Mouse (Mus musculus): ENCODE data around the gene Irs1. TPM values are rescaled to one million over a fixed set of nuclear protein-coding genes. Genes with fewer than 3 reads are reported as not detected.

Gene Irs1
- total and polyA plus RNA-seq, 3 experiments, result 7.2 to 15.6 (median 9.6) TPM

DNA sequence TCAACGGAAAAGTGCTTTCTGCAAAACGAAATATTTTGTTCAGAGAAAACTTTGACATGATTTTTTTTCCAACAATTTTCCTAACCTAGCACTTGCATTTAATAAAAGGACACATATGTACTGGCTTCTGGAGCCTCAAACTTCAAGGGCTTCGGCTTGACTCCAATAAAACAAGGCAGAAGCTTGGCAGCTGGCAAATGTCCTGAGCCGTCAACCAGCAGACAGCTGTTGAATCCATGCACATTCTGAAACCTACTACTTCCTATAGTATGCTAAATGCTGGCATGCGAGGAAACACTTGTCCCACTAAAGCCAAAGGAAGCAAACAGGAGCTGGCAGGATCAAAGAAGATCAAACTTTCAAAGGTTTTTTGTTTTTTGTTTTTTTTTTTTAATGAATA, 33.8 kb downstream of the Irs1 start:
- peak; percentile 30 for DNase-seq

DNA sequence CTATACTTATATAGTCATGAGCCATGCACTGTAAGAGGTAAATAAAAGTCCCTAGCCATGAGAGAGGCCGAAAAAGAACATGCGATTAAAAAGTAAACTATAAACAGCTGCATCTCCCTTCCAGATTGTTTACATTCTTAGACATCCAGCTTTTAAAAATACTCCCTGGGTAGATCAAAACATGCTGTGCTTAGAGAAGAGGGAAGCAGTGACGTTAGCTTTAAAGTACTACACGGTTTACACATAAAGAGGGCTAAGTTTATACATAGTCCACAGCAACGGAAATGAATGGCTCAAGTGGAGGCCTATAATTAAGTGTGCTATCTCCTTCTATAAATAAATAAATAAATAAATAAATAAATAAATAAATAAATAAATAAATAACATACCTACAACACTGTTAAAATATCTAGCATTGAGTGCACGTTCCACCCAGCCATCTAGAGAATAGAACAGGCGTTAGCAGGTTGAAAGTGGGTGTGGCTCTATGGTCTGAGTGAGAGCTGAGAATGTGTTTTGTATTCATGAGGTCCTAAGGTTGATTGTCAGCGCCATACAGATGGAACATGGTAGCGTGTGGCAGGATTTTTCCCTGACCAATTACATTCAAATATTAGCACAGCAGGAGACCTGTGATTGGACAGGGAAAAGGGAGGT, 37.3 kb downstream of the Irs1 start:
- no peak for DNase-seq

GRCm38 (mm10) chr1:82247221-82247951, 43.8 kb downstream of the Irs1 start:
- DNase-seq, result no peak

DNA sequence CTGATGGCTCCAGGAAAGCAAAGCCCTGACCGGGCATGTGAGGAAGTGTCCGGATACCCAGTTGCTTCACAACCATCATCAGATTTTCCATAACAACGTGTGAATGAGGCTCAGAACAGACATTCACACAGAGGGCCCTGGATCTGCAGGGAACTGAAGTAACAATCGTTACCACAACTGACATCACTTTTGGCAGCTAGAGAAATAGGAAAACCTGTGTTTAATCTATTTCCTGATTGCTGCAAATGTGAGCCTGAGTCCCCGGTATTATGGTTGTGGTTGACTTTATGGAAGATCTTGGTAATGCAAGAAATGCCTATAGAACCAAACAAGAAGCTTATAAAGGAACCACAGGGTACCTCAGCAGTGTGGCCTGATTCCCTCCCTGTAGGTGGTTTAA, 46.2 kb downstream of the Irs1 start:
- DNase-seq, result no peak

GRCm38 (mm10) chr1:82243260-82243825, 47.9 kb downstream of the Irs1 start:
- peak; percentile 49 for DNase-seq

DNA sequence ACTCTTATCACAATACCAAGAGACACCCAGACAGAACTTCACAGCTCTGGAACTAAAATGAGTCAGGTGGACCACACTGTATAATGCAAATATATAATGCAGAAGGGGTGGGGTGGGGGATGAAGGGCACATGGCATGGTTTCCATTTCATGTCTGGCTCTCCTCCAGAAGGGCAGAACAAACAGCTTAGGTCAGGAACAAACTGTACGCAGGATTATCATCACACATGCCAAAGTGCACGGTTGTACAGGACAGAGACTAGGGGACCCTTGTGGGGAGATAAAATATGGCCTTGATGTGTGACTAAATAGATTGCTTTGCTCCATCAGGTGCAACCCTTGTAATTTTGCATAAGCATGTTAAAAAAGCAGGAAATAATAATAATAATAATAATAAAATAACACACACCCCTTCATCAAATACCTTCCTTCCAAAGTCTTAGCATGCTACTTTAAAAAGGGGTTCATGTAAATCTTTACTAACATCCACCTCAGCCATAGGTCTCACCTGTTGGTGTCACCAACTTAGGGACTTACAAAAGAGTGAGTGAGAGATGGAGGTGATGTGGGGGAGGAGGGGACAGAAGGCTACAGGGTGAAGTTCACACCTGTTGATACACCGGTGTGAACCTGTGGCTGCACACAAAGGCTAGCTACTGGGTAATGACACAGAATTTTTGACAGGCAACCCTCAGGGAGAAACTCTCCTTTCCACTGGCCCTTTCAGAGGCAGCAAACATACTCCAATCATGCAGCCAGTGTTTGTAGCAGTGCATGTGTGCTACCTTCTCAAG, 51.6 kb downstream of the Irs1 start:
- no peak for DNase-seq

GRCm38 (mm10) chr1:82238245-82238644, 53.0 kb downstream of the Irs1 start:
- no peak for DNase-seq

DNA sequence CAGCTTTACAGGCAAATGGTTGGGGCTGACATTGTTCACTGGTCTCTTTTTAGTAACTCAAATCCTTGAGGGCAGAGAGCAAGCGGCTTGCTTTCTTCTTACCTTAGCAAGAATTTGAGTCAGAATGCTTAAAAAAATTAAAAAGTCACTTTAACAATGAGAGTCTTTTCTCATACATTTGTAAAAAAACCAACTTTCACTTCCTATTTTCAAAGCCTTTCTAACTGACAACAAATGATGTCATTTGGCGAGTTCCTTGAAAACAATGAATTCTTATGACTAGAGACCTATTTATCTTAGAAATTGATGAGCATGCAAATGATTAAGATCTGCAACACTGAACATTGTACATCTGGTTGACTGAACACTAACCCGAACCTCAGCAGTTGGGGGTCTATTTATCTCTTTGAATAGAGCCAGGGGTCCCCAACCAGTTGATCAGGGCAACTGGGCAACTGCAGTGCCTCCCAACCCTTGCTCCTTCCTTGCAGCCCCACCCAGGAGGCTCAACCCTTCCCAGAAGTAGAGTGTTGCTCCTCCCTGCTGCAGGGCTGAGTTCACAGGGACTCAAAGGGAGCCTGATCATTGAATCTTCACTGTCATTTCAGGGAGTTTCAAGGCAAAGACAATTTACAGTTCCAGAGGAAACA, 55.6 kb downstream of the Irs1 start:
- no peak for DNase-seq

DNA sequence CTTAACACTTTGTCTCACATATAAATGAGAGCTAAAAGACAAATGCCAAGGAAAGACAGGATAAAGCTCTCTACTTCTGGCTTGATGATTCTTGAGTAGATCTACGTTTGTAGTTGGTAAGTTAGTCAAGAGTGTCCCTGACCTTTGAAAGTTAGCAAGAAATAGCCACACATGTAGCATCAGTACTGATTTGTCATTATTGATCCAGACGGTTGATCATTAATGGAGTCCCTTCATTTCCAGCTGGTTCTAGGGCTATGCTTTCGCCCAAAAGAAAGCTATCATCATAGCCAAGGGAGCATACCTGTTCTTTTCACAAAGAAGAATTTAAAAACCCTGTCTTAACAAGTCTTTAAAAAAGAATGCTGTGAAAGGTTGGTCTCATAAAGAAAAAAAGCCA, 56.6 kb downstream of the Irs1 start:
- DNase-seq, result no peak

DNA sequence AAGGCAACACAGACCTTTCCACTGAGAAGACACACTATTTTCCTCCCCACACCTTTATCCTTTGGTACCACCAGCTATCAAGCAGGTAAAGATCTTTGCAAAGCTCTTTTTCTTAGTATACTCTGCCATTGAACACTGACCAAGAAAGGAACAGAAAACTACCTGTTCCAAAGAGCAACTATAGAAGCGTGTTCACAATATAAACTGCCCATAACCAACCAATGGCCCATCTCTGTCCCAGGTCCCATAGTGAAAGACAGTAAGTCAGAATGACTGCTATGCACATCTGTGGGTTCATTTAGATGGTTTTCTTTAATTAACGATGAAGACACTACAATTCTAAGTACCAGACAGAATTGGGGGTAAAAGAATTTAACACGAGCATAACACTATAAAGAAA, 58.4 kb downstream of the Irs1 start, which contains the start of gene Gm9747:
Gm9747 (plus strand) TSS at position 301 of the 400 bp plus-strand sequence.
- no peak for DNase-seq

- DNase-seq, result no peak
Measured at GRCm38 (mm10) chr1:82228841-82229240, 62.4 kb downstream of the Irs1 start.

- no peak for DNase-seq
Measured at GRCm38 (mm10) chr1:82223042-82223795, 68.0 kb downstream of the Irs1 start.

- no peak for DNase-seq
Measured at GRCm38 (mm10) chr1:82221462-82221861, 69.8 kb downstream of the Irs1 start.

GRCm38 (mm10) chr1:82220673-82221396, 70.4 kb downstream of the Irs1 start:
- no peak for DNase-seq

DNA sequence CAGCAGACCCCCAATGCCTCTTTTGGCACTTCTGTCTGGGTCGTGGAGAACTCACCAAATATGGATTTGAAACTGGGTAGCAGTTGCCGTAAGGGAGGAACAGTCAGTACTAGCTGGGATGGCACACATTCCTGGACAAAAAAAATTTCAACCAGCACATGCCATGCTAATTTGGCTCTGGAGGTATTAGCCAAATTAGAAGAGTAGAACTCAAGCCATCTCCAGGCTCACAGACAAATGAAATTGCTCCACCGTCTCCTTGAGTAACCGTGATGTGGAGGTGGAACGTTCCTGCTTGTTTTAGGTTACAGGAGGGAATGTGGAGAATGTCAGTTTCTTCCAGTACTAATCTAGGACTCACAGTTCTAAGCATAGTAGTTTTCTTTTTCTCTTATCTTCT, 83.7 kb downstream of the Irs1 start:
- no peak for DNase-seq

DNA sequence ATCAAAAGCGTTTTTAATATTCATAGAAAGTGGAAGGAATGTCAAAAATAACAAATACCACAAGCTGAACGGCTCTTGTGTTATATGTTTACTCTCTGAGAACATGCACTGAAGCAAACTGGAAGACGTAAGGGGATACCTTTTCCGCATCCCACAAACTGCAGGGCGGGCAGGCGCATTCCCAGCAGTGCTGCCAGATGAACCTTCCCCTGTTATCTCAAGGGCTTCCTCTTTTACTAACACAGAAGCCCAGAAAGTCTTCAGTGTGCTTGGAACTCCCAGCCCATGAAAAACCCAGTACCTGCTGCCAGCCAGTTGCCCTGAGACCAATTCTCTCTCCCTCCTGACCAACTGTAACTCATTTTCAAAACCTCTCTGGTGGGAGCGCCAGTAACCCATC, 90.6 kb downstream of the Irs1 start:
- DNase-seq, result no peak

GRCm38 (mm10) chr1:82199918-82200317, 91.3 kb downstream of the Irs1 start:
- no peak for DNase-seq

DNA sequence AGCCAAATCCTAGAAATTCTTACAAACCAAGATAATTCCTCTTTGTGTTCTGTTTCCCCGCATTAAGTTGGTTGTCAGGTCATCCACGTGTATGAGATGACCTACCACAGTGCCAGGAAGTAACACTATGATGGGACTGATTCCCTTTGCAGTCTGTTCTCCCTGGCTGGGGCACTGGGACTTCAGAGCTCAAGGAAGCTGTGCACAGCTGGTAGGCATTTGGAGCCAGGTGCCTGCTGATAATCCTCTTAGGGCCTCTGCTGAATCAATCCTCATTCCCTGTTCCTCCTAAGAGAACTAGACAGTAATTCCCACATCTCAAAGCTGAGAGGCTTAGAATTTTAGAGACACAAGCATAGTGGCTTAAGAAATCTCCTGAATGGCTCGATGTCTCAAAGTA, 99.6 kb downstream of the Irs1 start:
- no peak for DNase-seq

DNA sequence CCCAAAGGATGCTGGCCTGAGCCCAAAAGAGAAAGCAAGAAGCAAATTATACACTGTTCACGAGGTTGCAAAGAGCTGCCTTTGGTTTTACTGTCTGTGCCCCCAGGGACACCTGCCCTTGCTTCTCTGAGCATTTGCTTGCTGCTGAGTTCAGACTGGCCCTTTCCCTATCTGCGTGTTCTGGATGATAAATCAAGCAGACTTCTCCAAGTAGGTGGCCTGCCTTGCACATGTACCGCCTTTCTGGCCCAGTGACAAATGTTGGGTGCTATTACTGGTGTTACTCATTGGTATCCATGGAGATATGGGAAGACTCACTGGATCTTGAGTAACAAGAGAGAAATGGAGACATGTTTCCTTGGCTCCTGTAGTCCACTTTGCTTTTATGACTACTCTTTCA, 101.7 kb downstream of the Irs1 start:
- peak; percentile 92 for DNase-seq

- DNase-seq, result no peak
Measured at GRCm38 (mm10) chr1:82188549-82189231, 102.5 kb downstream of the Irs1 start.

All from adrenal gland, adult 2 months (tissue).